8 mouse cellular contexts compared by ENCODE assay signal in the genomic region with DNA sequence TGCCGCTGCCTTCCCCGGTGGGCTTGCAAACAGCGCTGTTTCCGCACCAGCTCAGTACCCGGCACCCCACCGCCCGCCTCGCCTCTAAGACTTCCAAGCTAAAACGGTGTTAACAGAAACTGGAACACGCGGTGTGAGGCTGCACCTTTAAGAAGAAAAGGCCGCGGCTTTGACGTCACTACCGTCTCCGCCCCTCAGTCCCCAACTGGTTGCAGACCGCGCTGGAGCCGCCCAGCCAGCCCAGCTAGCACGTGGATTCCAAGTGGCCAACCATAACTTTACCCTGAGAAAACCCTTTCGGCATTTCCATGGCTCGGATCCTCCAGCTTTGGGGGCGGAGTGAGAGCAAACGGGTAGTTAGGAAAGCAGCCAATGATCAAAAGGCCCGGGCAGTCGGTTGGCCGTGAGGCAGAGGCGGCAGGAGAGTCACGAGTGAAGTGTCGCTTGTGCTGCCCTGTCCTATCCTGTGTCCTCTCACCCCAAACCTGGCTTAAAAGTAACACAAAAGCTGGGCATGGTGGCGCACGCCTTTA. TPM values are rescaled to one million over a fixed set of nuclear protein-coding genes. Genes with fewer than 3 reads are reported as not detected.
A peak's percentile ranks its signal among the peaks of the same experiment; 100 is the strongest.
DNase-seq lines count a peak whose midpoint lies in the region; ATAC-seq and TF ChIP-seq lines count a peak whose summit lies in the region.

No protein-coding gene starts in this region.

- no peak for TF ChIP-seq CTCF in lung, adult 2 months (IDR thresholded peaks at IDR 0.05; ENCODE audit: insufficient read depth, low read length)

- peak overlapping the region; percentile 96 for H3K4me2 ChIP-seq in forebrain, embryonic 15.5 days (replicated peaks)

- WGBS in forebrain, embryonic 15.5 days: under 1% methylated on average over 32 of the region's 32 CpGs
- WGBS in lung, adult 2 months: under 1% methylated on average over 32 of the region's 32 CpGs

- no peaks in the 10 kb centered on the region for H3K9me3 ChIP-seq in ES-E14 (ENCODE audit: control insufficient read depth, insufficient read depth, low read depth, low read length)
- no peaks in the 10 kb centered on the region for H3K9me3 ChIP-seq in forebrain, embryonic 15.5 days

- H3K27me3 ChIP-seq in forebrain, embryonic 15.5 days: no peaks in the 10 kb centered on the region

- intact Hi-C loops in heart, postnatal 25 days (cut with DNase I): no loop called here

- ATAC-seq in forebrain, embryonic 15.5 days (replicated peaks): peak; percentile 96
- peak; percentile 85 for ATAC-seq in neutrophil, adult 5-6 weeks (ENCODE audit: extremely low read depth, insufficient number of reproducible peaks, low FRiP score, poor library complexity, severe bottlenecking)

- peak overlapping the region; percentile 92 for H3K27ac ChIP-seq in ES-E14 (ENCODE audit: insufficient read depth, low read depth, low read length, poor library complexity, severe bottlenecking)
- peak overlapping the region; percentile 86 for H3K27ac ChIP-seq in forebrain, embryonic 15.5 days (replicated peaks)

- DNase-seq in ES-E14 (ENCODE audit: low read depth, low spot score): peak; percentile 99
- DNase-seq in cerebellum, adult 11-12 months: peak; percentile 99
- peak; percentile 97 for DNase-seq in heart, postnatal 25 days (ENCODE audit: low spot score)
- peak; percentile 95 to 98 for DNase-seq in layer of hippocampus, adult 18-20 months (ENCODE audit: low spot score in 2 of 2)
- DNase-seq in lung, adult 2 months: peak; percentile 95
- peak; percentile 91 to 93 for DNase-seq in thymus, adult 18-20 months

- H3K4me1 ChIP-seq in ES-E14 (ENCODE audit: control insufficient read depth in 2 of 2, insufficient read depth in 2 of 2, low read length in 2 of 2, poor library complexity in 1 of 2): peaks cover 0 to 13% of the 10 kb centered on the region in 2 experiments; a peak in 2 of 4 replicates
- H3K4me1 ChIP-seq in forebrain, embryonic 15.5 days: peaks cover 43% of the 10 kb centered on the region
- H3K4me1 ChIP-seq in lung, adult 2 months (ENCODE audit: control insufficient read depth, insufficient read depth, low read length): no peaks in the 10 kb centered on the region

- H3K4me3 ChIP-seq in ES-E14 (ENCODE audit: insufficient read depth in 1 of 2, low read depth in 1 of 2, low read length in 2 of 2, poor library complexity in 1 of 2, severe bottlenecking in 1 of 2): peak overlapping the region; percentile 75 to 94
- H3K4me3 ChIP-seq in forebrain, embryonic 15.5 days: peak overlapping the region; percentile 89
- peak overlapping the region; percentile 65 for H3K4me3 ChIP-seq in lung, adult 2 months (replicated peaks; ENCODE audit: extremely low read depth, low read depth, low read length)

- peak; percentile 51; the same call in 1 of the 2 replicates for TF ChIP-seq POLR2A in lung, adult 2 months (IDR thresholded peaks at IDR 0.05; ENCODE audit: borderline replicate concordance, extremely low read depth, low read depth, low read length)

- in situ Hi-C loops in ES-E14 (cut with MboI; ENCODE audit: low sequenced_read_pairs in 2 of 2, unreplicated experiment in 2 of 2): no loop called here

- peak overlapping the region; percentile 87 for H3K9ac ChIP-seq in ES-E14 (ENCODE audit: insufficient read depth, low read depth, low read length, poor library complexity, severe bottlenecking)
- H3K9ac ChIP-seq in forebrain, embryonic 15.5 days (replicated peaks): peak overlapping the region; percentile 16

- peaks cover 25% of the 10 kb centered on the region for H3K36me3 ChIP-seq in ES-E14 (ENCODE audit: control insufficient read depth, insufficient read depth, low read length, poor library complexity, severe bottlenecking)
- peaks cover 12% of the 10 kb centered on the region for H3K36me3 ChIP-seq in forebrain, embryonic 15.5 days

TF ChIP-seq in ES-E14, 5 proteins besides CTCF, POLR2A, EP300 and RAD21:
- TF ChIP-seq CHD2 (IDR thresholded peaks at IDR 0.05; ENCODE audit: low read depth, low read length) (no peak), HCFC1 (IDR thresholded peaks at IDR 0.05; ENCODE audit: borderline replicate concordance, insufficient read depth, low read length) (peak; percentile 42; the same call in 1 of the 2 replicates)

RNA-seq across cellular contexts. Expression of gene Slc25a39, which starts 0.7 kb away (rescaled TPM):
- total RNA-seq in ES-E14 (2012; rRNA removed): 152 and 175 TPM in 2 replicates
- polyA plus RNA-seq in forebrain, embryonic 15.5 days (2015; fragmentation: Nextera tagmentation; extraction: Ambion mirVana): 144 TPM in 2 replicates
- 100 to 1,000 TPM; 163 to 175 TPM for total RNA-seq in heart, postnatal 25 days (2021)
- total RNA-seq in layer of hippocampus, adult 18-20 months (2021): 10 to 100 TPM; 62.9 to 64.5 TPM
- polyA plus RNA-seq in lung, adult 2 months (2012; rRNA removed): 258 and 290 TPM in 2 replicates
- total RNA-seq in neutrophil, adult 5-6 weeks (2017): 31.0 and 36.2 TPM in 2 replicates

RNA-seq across cellular contexts. Expression of gene Rundc3a, which starts 15.2 kb away (rescaled TPM):
- 6.7 and 15.9 TPM in 2 replicates for total RNA-seq in ES-E14 (2012; rRNA removed)
- 149 and 150 TPM in 2 replicates for polyA plus RNA-seq in forebrain, embryonic 15.5 days (2015; fragmentation: Nextera tagmentation; extraction: Ambion mirVana)
- not detected for total RNA-seq in heart, postnatal 25 days (2021)
- total RNA-seq in layer of hippocampus, adult 18-20 months (2021): 100 to 1,000 TPM; 489 to 499 TPM
- polyA plus RNA-seq in lung, adult 2 months (2012; rRNA removed): 1.9 and 2.8 TPM in 2 replicates
- total RNA-seq in neutrophil, adult 5-6 weeks (2017): 0.74 and 1.0 TPM in 2 replicates

RNA-seq across cellular contexts. Expression of gene Grn, which starts 21.7 kb away (rescaled TPM):
- 81.5 and 154 TPM in 2 replicates for total RNA-seq in ES-E14 (2012; rRNA removed)
- 61.8 and 62.0 TPM in 2 replicates for polyA plus RNA-seq in forebrain, embryonic 15.5 days (2015; fragmentation: Nextera tagmentation; extraction: Ambion mirVana)
- total RNA-seq in heart, postnatal 25 days (2021): 100 to 1,000 TPM; 101 to 104 TPM
- total RNA-seq in layer of hippocampus, adult 18-20 months (2021): 10 to 100 TPM; 62.4 to 64.6 TPM
- polyA plus RNA-seq in lung, adult 2 months (2012; rRNA removed): 220 and 257 TPM in 2 replicates
- total RNA-seq in neutrophil, adult 5-6 weeks (2017): 44.9 and 45.2 TPM in 2 replicates

RNA-seq across cellular contexts. Expression of gene Fam171a2, which starts 39.1 kb away (rescaled TPM):
- 6.7 and 13.1 TPM in 2 replicates for total RNA-seq in ES-E14 (2012; rRNA removed)
- 22.5 and 24.3 TPM in 2 replicates for polyA plus RNA-seq in forebrain, embryonic 15.5 days (2015; fragmentation: Nextera tagmentation; extraction: Ambion mirVana)
- total RNA-seq in heart, postnatal 25 days (2021): 1 to 10 TPM; 5.8 to 6.5 TPM
- total RNA-seq in layer of hippocampus, adult 18-20 months (2021): 100 to 1,000 TPM; 106 to 111 TPM
- polyA plus RNA-seq in lung, adult 2 months (2012; rRNA removed): 19.6 and 22.8 TPM in 2 replicates
- total RNA-seq in neutrophil, adult 5-6 weeks (2017): not detected in 2 replicates

RNA-seq across cellular contexts. Expression of gene Slc4a1, which starts 42.4 kb away (rescaled TPM):
- 0.18 and 0.21 TPM in 2 replicates for total RNA-seq in ES-E14 (2012; rRNA removed)
- 1.9 and 2.6 TPM in 2 replicates for polyA plus RNA-seq in forebrain, embryonic 15.5 days (2015; fragmentation: Nextera tagmentation; extraction: Ambion mirVana)
- 1 to 10 TPM; 5.3 to 9.5 TPM for total RNA-seq in heart, postnatal 25 days (2021)
- total RNA-seq in layer of hippocampus, adult 18-20 months (2021): under 1 TPM; 0.30 to 0.41 TPM
- polyA plus RNA-seq in lung, adult 2 months (2012; rRNA removed): 1.1 and 1.2 TPM in 2 replicates
- 12.0 and 14.8 TPM in 2 replicates for total RNA-seq in neutrophil, adult 5-6 weeks (2017)

Comparison
In these comparisons a context has a peak if more than half of its experiments do, and no peak if none do; other contexts are left out.
1. Peak in every context shown above with its lines: DNase-seq, ATAC-seq, H3K4me3 ChIP-seq and H3K27ac ChIP-seq.
2. RNA of gene Rundc3a, which starts 15.2 kb away (total RNA-seq): 489 to 499 TPM in layer of hippocampus, adult 18-20 months; 6.7 to 15.9 TPM in ES-E14, 0.74 to 1.0 TPM in neutrophil, adult 5-6 weeks and not detected in heart, postnatal 25 days; every median in the first group is over 10 times any median in the second.